Mouse (Mus musculus): ENCODE measurements at regions not wholly inside any gene's neighbourhood (a gene's known extent, or its start where the extent isn't known, plus 50 kb on each side); places are given as distances from the start of the nearest gene placed in this dataset.

DNA sequence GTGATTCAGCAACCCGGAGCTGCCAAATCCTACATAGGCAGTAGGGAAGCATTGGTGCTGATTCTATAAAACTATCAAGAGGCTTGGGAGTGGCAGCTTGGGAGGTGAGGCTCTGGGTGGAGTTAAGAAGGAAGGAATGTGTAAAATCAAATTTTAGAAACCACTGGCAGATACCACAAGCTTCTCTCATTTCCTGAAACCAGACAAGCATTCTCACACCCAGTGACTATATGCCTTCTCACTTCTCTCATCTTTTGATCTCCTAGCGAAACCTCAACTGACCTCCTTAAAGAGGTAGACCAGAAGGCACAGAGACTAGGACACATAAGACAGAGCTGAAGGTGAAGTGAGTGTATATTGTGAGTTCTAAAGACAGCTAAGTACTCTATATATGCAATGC lies 113.4 kb upstream of the Ppp3ca start:
- TF ChIP-seq GATA1 (IDR thresholded peaks at IDR 0.05; ENCODE audit: borderline replicate concordance, low read length) (no peak), FLI1 (IDR thresholded peaks at IDR 0.05; ENCODE audit: low read length) (no peak)

Measured in megakaryocyte, embryonic 14.5 days (primary cell).